Mouse (Mus musculus) left cerebral cortex, adult 11 months (tissue): ENCODE data around the gene Hist1h3c.
"Not testable (repeated sequence)": the region's sequence is repeated elsewhere in the genome, so short reads cannot be mapped to it uniquely, and the experiment has no call there.

Source experiments
- DNase-seq: peaks from one replicate; pipeline ENCODE4 v3.0.0; 2022; ENCODE audit warnings: low spot score

The Hist1h3c gene

DNA sequence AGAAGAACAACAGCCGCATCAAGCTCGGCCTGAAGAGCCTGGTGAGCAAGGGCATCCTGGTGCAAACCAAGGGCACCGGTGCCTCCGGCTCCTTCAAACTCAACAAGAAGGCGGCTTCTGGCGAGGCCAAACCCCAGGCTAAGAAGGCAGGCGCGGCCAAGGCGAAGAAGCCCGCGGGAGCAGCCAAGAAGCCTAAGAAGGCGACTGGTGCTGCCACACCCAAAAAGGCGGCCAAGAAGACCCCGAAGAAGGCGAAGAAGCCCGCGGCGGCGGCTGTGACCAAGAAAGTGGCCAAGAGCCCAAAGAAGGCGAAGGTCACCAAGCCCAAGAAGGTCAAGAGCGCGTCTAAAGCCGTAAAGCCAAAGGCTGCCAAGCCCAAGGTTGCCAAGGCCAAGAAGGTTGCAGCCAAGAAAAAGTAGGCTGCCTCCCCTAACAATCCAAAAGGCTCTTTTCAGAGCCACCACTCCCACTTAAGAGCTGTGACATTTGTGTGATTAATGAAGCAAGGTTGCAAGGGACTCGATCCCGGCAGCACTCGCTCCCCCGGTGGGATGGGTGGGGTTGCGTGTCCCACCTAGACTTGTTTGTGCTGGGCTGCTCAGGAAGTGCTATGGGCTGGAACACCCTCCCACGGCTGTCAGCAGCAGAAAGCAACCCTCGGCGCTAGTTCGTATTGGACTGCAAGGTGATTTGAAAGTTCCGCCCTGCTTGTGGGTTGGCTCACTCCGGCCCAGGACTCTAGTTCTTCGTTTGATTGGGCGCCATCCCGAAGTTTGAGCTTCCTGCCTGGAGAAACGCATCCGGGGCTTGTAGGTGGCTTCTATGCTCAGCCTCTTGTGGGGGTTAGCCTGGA lies 6.1 kb downstream of the Hist1h3c start:
- peak; percentile 94 for DNase-seq

DNA sequence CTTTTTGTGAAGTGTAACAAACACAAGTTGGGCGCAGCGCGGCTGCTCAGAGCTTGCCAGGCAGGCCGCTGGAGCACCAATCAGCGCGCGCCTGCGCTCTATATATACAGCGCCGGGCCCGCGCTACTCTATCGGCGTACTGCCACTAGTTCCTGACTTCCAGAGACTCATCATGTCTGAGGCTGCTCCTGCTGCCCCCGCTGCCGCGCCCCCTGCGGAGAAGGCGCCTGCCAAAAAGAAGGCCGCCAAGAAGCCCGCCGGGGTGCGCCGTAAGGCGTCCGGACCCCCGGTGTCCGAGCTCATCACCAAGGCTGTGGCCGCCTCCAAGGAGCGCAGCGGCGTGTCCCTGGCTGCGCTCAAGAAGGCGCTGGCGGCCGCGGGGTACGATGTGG lies 6.7 kb downstream of the Hist1h3c start, which contains the start of gene Hist1h1c:
TSS of gene Hist1h1c (plus strand) at position 132 of the 392 bp plus-strand sequence.
- DNase-seq = peak; percentile 84

DNA sequence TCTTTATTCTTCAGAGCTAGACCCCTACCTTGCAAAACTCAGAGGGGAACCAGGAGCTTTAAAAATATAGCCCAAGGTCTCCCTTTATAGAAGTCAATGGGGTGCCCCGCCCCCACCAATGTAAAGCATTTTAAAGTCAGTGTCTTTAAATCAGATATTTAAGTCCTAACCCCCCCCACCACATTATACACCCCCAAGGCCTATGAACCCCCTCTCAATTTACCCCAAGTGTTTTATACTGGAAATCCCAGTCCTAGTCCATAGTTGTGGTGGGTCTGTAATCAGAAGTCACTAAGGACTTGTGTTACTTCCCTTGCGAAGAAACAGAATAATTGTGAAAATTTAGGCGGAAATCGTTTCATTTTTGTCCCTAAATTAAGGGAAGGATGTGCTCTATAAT lies 7.4 kb downstream of the Hist1h3c start:
- DNase-seq = no peak

DNA sequence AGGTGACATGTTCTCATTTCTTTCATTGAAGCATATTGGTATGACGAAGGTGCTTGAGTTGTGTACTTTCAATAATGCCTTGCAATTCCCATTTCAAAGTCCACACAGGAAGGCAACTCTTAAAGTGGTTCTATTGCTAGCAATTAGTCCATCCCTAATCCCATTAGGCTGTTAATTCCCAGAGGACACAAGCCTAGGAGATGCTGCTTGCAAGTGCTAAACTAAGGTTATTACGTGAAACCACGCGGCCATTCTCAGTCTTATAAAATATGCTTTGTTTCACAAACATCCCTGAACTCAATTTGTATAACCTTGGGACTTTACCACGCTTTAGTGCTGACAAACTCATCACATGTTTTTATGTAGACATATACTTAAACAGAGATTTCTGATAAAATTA lies 8.3 kb downstream of the Hist1h3c start:
- DNase-seq = no peak

DNA sequence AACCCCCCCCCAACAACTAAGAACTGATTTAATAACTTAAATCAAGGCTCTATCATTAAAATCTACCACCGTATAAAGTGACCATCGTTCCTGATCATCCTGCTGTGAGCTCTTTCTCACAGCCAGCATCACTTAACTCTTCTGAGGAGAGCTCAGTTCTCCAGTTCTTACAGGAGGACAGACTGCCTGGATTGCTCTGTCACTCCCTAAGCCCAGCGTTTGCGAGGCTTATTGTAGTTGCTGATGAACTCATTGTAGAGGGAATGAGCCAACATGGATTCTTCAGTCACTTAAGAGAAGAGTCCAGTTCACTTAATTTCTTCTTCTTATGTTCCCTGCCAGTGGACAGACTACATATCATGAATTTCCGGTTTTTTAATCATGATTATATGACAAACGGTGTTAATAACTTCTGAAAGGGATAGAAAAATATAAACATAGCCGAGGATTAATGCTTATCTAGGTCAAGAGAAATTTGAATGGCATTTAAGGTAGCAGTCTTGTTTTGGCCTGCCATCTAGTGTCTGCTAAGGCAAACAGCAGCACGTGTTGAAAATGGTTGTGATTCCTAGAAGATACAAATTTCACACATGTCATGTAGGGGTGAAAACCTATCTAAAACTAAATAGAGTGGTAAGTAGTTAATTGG lies 13.1 kb downstream of the Hist1h3c start:
- DNase-seq = no peak

DNA sequence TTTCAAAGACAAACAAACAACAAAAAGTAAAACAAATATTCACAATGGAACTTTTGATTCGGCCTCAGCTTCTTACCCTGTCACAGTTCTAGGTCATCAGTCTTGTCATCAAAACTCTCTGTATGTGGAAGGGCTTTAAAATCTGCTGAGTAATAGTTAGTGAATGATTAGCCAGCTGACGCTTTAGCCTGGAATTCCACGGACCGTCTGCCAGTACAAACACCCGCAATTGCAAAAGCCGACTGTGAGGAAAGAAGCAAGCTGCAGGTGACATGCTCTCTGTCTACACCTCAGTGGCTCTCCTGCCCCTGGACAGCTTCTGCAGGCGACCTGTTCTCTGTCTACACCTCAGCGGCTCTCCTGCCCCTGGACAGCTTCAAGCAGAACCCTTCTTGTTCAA lies 14.9 kb downstream of the Hist1h3c start:
- no peak for DNase-seq

DNA sequence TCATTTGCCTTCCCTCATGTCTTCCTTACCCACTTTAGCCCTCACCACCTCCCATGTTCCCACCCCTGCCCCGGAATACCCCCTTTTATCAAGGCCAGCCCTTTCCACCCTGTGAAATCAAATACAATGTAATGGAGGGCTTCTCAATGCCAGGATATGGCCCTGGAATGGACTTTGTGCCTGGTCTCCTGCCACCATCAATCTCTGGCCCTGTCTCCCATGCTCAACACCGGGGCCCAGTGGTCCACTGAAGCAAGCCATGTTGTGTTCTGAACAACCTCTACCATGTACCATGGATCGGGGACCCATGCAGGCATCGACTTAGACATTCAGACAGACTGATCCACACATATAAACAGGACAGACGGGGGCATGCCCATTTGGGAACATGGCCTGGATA lies 15.7 kb downstream of the Hist1h3c start:
- no peak for DNase-seq

DNA sequence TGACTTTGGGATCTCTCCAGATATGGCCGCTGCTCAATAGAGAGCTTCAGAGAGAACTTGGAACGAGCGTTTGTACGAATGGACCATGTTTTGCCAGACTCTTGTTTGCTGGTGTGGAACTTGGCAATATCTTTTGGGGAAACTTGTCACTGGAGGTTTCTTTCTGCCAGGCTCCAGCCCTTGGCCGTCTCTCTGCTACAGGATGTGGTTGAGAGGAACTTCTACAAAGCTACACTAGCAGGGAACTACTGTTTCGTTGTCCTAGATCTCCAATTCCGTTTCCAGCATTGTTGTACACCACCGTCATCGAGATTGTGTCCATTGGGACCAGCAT lies 16.2 kb downstream of the Hist1h3c start:
- DNase-seq = no peak

DNA sequence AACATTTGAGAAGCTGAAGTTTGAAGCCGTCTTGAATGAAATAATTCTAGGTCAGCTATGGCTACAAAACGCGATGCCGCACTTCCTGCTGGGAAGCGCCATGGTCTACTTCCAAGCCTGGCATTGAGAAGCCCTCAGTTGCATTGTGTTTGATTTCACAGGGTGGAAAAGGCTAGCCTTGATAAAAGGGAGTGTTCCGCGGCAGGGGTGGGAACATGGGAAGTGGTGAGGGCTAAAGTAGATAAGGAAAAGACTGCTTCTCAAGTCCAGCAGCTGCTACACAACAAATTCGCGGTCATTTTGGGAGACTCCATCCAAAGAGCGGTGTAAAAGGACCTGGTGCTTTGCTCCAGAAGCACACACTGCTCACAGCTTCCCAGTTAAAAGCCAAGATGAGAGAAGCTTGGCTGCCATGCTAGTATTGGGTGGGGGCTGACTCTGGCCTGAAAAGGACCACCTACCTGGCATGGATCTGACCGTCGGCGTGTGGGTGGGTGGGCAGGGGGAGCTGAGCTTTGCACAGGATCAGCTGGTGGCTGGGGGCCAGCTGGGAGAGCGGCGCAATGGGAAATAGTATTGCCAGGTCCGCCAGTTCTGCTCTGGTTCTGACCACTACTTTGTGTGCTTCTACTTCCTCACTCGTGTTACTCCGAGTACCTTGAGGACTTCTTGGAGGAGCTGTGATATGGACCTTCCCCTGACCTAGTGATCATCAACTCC lies 16.8 kb downstream of the Hist1h3c start:
- no peak for DNase-seq

DNA sequence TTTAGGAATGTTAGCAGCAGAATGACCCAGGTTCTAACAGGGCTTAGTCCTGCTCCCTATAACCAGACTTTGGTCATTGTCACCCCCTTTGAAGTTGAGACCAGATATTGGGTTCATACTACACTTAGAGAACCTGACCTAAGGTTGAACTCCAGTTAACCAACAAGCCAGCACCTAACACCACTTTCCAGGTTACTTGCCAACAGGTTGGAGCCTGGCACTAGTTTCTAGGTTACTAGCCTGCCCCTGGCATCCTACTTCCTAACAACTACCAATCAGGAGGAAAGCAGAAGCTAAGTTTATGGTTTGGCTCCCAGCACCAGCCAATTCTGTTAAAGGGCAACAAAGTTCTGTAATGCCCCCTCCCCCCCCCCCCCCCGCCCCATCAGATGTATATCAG lies 20.2 kb downstream of the Hist1h3c start:
- no peak for DNase-seq

DNA sequence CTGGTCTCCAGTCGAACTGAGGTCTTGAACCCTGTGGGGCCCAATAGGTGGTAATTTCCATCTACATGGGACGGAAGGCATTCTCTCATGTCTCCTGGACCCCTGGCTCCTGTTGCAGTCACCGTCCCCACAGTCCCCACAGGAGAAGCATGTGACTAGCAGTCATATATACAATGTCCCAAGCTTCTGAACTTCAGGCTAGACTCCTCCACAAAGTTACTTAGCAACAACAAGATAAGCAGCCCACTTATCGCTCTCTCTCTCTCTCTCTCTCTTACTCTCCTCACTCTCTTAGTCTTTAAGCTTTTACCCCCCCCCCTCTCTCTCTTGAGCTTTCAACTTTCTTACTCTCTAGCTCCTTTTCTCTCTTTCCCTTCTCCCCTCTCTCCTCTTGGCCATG lies 21.2 kb downstream of the Hist1h3c start:
- no peak for DNase-seq

DNA sequence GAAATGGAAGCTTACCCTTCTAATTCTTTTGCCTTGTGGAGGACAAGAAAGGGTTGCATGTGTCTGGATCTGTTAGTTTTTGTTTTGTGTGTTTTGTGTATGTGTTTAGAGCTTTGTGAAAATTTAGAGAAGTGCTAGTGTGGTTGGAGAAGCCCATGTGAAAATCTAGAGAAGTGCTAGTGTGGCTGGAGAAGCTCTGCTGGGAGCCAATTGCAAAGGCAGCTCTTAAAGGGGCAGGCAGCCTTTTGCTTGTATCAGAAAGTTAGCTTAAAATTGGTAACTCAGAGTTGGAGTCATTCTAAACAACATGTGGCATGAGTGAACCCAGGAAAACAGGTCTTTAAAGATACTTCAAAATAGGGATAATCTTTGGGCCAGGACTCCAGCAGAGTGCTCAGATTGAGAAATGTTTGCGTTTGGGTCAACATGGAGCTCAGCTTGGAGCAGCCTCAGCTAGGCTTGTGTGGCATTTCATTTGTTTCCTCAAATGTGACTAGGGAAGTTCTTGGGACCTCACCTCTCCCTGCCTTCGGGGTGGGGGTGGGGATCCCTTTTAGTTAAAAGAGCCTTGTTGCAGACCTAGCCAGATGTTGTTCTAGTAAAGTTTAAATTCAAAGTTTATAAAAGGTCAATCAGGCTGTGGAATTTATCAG lies 27.7 kb downstream of the Hist1h3c start:
- DNase-seq = not testable (repeated sequence)

DNA sequence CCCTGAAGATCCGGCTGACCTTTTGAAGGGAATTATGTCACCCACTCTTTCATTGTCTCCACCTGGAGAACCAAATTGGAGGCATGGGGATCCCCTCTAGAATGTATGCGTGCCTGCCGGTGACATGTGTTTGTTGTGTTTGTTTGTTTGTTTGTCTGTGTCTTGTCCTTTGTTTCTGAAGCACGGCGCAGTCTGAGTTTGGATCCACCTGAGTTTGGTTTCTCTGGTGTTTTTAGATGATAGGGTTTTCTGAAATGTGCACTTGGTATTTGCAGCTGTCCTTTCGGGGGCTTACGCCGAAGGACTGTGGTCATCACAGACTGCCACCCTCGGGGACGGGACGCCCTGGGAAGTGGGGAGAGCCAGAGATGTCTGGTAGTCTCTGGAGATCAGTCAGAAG lies 28.2 kb downstream of the Hist1h3c start:
- DNase-seq = no peak

DNA sequence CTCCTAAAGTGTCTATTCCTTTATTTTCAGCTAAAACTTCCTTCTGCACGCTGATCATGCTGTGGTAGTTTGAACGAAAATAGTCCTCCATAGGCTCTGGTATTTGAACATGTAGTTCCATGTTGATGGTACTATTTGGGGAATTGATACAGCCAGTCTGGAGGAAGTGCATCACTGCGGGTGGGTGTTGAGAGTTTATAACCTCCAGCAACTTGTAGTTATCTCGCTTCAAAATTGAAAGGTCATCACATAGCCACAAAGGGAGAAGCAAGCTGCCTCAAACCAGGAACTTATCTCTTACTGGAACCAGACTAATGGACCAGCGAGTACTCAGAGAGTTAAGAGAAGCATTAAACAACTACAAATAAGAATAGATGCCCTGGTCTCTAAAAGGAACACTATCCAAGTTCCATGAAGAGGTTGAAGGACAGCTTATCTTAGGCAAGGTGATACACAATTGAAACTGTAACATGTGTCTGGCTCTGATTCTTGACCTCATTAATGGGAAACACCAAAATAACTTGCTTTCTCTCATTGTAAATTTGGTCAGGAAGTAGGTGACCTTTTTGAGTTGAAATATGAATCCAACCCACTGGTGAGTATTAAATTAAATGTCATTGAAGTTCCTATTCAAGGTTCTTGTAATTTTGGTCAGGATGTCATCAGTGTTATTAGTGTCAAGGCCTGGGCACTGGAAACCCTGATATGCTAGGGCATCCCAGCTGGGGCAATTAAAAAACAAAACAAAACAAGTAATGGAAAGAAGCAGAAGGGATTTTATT lies 28.9 kb downstream of the Hist1h3c start:
- no peak for DNase-seq

DNA sequence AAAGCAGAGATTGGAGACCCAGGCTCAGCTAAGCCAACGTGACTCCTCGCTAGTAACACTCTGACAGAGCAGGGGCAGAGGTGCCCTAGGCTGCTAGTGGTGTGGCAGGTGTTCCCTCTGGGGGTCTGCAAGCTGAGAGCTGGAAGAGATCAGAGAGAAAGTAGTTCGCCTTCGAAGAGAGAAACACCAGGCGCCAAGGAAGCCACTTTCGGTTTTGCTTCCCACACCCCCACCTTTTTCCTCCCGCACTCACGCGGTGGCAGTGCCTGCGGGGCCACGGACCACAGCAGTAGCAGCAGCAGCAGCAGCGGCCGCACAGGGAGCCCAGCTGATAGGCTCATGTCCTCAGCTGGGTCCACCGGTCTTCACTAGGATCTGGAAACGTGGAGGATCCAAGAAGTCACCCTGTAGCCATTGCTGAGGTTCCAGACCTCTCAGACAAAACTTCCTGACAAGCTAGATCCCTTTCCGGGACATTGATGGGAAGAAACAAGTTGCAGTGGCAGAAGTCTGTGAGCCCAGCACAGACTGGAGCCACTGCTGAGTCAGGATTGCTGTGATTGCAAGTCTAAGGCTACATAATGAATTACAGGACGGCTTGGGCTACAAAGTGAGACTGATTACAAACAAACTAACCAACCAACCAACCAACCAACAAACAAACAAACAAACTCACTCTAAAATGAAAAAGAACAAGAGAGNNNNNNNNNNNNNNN lies 34.9 kb downstream of the Hist1h3c start, which contains the start of gene Hfe:
TSS of gene Hfe (minus strand) at position 481 of the 716 bp plus-strand sequence.
- DNase-seq = no peak

DNA sequence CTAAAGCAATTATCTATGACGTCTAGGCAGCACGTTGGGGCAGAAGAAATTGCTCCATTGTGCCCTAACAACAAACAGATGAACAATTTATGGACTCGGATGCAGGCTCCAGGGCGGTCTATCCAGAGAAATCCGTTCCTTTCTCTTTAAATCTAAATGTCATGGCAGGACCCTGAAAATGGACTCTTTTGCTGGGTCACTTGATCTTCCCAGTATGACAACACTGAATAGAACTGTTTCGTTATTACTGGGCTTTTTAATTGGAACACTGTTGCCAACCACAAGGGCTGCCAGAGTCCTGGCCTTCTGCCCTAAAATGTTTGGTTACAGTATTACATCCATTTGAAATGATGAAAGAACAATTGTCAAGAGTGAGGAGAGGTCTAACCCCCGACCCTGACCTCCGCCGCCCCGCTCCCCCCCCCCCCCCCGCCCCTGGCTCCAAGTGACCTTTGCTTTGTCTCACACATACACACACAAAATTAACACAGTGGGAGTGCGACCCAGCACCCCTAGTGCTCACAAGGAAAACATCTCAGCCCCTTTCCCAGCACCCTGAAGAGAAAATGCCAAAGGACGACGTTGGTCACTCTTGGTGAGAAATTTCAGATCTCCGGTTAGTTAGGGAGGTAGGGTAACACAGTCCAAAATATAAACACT lies 35.6 kb downstream of the Hist1h3c start:
- no peak for DNase-seq

DNA sequence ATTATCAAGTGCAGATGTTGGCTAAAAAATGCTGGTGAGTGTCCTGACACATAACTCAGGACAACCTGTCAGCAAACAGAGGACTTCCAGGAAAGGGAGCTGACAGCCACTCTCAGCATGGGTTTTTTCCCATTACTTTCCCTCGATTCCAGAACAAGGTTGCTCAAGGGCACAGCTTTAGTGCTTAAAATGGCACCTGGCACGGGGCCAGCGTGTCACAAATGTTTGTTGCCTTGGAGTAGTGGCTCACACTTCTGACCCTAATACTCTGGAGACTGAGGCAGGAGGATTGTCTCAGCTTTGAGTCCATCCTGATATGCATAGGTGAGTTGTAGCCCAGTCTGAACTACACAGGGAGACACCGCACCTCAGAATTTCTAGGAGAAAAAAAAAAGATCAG lies 36.7 kb downstream of the Hist1h3c start:
- DNase-seq = no peak

DNA sequence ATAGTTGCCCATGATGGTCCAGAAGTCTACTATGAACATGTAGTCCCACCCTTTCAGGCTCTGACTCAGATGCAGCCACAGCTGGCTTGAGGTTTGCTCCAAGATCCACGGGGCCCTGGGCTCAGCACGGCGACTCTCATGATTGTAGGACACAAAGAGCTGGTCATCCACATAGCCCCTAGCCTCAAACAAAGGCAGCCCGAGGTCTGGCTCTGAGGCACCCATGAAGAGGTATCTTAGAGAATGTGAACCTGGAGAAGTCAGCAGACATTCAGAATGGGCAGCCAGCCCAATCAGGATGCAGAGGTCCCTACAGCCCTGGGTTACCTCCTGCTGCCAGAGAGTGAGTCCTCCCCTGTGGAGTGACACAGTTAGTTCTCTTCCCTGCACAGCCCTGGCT lies 37.4 kb downstream of the Hist1h3c start:
- DNase-seq = no peak

DNA sequence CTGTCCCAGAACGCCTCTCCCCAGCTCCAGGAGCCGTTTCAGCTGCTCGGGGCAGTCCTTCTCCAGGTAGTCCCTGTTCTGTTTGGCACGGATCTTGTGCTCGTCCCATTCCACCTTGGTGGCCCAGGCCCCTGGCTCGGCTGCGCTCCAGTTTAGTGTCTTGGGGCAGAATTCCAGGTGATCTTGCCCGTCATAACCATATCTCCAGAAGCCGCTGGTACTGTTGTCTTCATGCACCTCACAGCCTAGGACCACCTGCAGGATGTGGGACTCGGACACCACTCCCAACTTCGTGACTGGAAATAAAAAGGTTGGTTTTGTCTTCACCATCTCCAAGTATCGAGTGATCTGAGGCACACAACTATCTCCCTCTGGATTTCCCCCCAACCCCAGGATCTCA lies 38.6 kb downstream of the Hist1h3c start:
- no peak for DNase-seq

DNA sequence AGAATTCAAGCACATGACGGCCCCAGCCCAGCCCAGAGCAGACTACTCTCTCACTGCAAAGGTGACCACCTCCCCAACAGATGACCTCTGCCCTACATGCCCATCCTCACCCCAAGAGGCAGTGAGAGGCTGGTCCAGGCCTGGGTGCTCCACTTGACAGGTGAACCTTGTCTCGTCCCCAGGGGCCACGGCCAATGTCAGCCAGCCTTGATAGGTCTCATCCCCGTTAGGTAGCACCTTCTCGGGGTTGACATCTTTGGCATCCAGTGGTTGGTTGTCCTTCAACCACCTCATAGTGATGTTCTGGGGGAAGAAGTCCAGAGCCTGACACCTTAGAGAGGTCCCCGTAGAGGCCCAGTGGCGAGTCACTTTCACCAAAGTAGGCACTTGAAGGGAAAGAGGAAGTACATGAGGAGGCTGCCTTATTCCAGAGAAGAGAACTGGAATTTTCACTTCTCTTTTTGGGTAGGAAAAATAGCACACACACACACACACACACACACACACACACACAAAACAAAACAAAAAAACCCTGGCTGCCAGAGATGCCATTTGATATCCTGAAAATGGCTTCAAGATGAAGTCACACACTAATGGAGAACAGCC lies 39.5 kb downstream of the Hist1h3c start:
- no peak for DNase-seq
